Mouse (Mus musculus): ENCODE measurements around the gene Hap1. TPM values are rescaled to one million over a fixed set of nuclear protein-coding genes. Genes with fewer than 3 reads are reported as not detected.
A peak's percentile ranks its signal among the peaks of the same experiment; 100 is the strongest.
"Not testable (repeated sequence)": the region's sequence is repeated elsewhere in the genome, so short reads cannot be mapped to it uniquely, and the experiment has no call there.

The Hap1 gene
- total RNA-seq, 2 experiments from 2014 or later: 169 to 174 TPM

GRCm38 (mm10) chr11:100317826-100318380 lies 38.0 kb downstream of the Hap1 start:
- no peak overlapping the region for H3K4me3 ChIP-seq
- no peak for DNase-seq (ENCODE audit: low spot score in 2 of 2)
- H3K27ac ChIP-seq: no peak overlapping the region
- no peak for TF ChIP-seq CTCF (conservative IDR thresholded peaks at IDR 0.05)

- H3K4me3 ChIP-seq: no peak overlapping the region
- no peak overlapping the region for H3K27ac ChIP-seq
- TF ChIP-seq CTCF (conservative IDR thresholded peaks at IDR 0.05): no peak
- no peak for DNase-seq (ENCODE audit: low spot score in 2 of 2)
These were observed 40.5 kb downstream of the Hap1 start for GRCm38 (mm10) chr11:100315439-100315838.

- TF ChIP-seq CTCF (conservative IDR thresholded peaks at IDR 0.05): no peak
- DNase-seq (ENCODE audit: low spot score in 2 of 2): no peak
- H3K4me3 ChIP-seq: no peak overlapping the region
- peak overlapping the region; percentile 91 for H3K27ac ChIP-seq
These were observed 42.5 kb downstream of the Hap1 start for GRCm38 (mm10) chr11:100313424-100313823.

GRCm38 (mm10) chr11:100312096-100312679 lies 43.7 kb downstream of the Hap1 start:
- Histone ChIP-seq H3K27ac (peak overlapping the region; percentile 91), H3K4me3 (no peak overlapping the region)
- peak; percentile 33 for TF ChIP-seq CTCF (conservative IDR thresholded peaks at IDR 0.05)
- peak; percentile 57 to 73 for DNase-seq (ENCODE audit: low spot score in 2 of 2)

GRCm38 (mm10) chr11:100311656-100312055 lies 44.3 kb downstream of the Hap1 start:
- no peak for TF ChIP-seq CTCF (conservative IDR thresholded peaks at IDR 0.05)
- DNase-seq (ENCODE audit: low spot score in 2 of 2): no peak
- Histone ChIP-seq H3K27ac (peak overlapping the region; percentile 91), H3K4me3 (no peak overlapping the region)

- TF ChIP-seq CTCF (conservative IDR thresholded peaks at IDR 0.05): 0 out of 2 replicates have a peak, but pooled peaks have one; percentile 8
- H3K27ac ChIP-seq; H3K4me3 ChIP-seq; DNase-seq (ENCODE audit: low spot score in 2 of 2): not testable (repeated sequence)
These were observed 47.3 kb downstream of the Hap1 start for GRCm38 (mm10) chr11:100308672-100309071.

- Histone ChIP-seq H3K27ac (no peak overlapping the region), H3K4me3 (no peak overlapping the region)
- no peak for TF ChIP-seq CTCF (conservative IDR thresholded peaks at IDR 0.05)
- DNase-seq (ENCODE audit: low spot score in 2 of 2): no peak
These were observed 48.0 kb downstream of the Hap1 start for GRCm38 (mm10) chr11:100307900-100308299.

- DNase-seq (ENCODE audit: low spot score in 2 of 2): no peak
- H3K4me3 ChIP-seq: no peak overlapping the region
- TF ChIP-seq CTCF (conservative IDR thresholded peaks at IDR 0.05): no peak
- no peak overlapping the region for H3K27ac ChIP-seq
These were observed 54.6 kb downstream of the Hap1 start for GRCm38 (mm10) chr11:100301292-100301691.

GRCm38 (mm10) chr11:100300293-100300692 lies 55.6 kb downstream of the Hap1 start:
- peak; percentile 96 for TF ChIP-seq CTCF (conservative IDR thresholded peaks at IDR 0.05)
- Histone ChIP-seq H3K4me3 (no peak overlapping the region), H3K27ac (no peak overlapping the region)
- DNase-seq (ENCODE audit: low spot score in 2 of 2): peak in 1 of 2 experiments; percentile 72

- peak; percentile 77 for TF ChIP-seq CTCF (conservative IDR thresholded peaks at IDR 0.05)
- peak; percentile 71 to 86 for DNase-seq (ENCODE audit: low spot score in 2 of 2)
- peak overlapping the region; percentile 26; the same call in 1 of the 2 replicates for H3K4me3 ChIP-seq
- H3K27ac ChIP-seq: no peak overlapping the region
These were observed 57.5 kb downstream of the Hap1 start for GRCm38 (mm10) chr11:100298274-100299036.

GRCm38 (mm10) chr11:100297801-100298200 lies 58.1 kb downstream of the Hap1 start:
- peak; percentile 66 for TF ChIP-seq CTCF (conservative IDR thresholded peaks at IDR 0.05)
- H3K4me3 ChIP-seq: peak overlapping the region; percentile 26; the same call in 1 of the 2 replicates

More at GRCm38 (mm10) chr11:100297801-100298200, 58.1 kb downstream of the Hap1 start:
- no peak overlapping the region for H3K27ac ChIP-seq
- DNase-seq (ENCODE audit: low spot score in 2 of 2): no peak

Other genes with a start within 250 kb of the Hap1 start
- not detected for gene Krt13, start 234.6 kb downstream of the Hap1 start, total RNA-seq (2021)
- under 1 TPM in 1 of 2 experiments, not detected in 1; 0.77 TPM for gene Krt15, start 220.2 kb downstream of the Hap1 start, total RNA-seq (2021)
- gene Krt19, start 207.5 kb downstream of the Hap1 start, total RNA-seq (2021): not detected
- 1 to 10 TPM; 3.6 to 3.7 TPM for gene Krt9, start 162.9 kb downstream of the Hap1 start, total RNA-seq (2021)
- gene Krt14, start 148.6 kb downstream of the Hap1 start, total RNA-seq (2021): not detected
- not detected for gene Krt16, start 107.2 kb downstream of the Hap1 start, total RNA-seq (2021)
- gene Krt17, start 95.1 kb downstream of the Hap1 start, total RNA-seq (2021): not detected
- gene Krt42, start 86.3 kb downstream of the Hap1 start, total RNA-seq (2021): not detected
- 100 to 1,000 TPM; 713 to 750 TPM for gene Eif1, start 36.2 kb downstream of the Hap1 start, total RNA-seq (2021)
- not detected for gene Gast, start 21.7 kb downstream of the Hap1 start, total RNA-seq (2021)
- gene Jup, start 41.6 kb upstream of the Hap1 start, total RNA-seq (2021): 10 to 100 TPM; 34.1 to 35.6 TPM
- 1 to 10 TPM; 9.4 to 9.5 TPM for gene P3h4, start 58.7 kb upstream of the Hap1 start, total RNA-seq (2021)
- 1 to 10 TPM; 4.4 to 5.8 TPM for gene Fkbp10, start 59.6 kb upstream of the Hap1 start, total RNA-seq (2021)
- gene Nt5c3b, start 85.7 kb upstream of the Hap1 start, total RNA-seq (2021): 10 to 100 TPM; 58.4 to 58.7 TPM
- 1 to 10 TPM in 1 of 2 experiments, under 1 TPM in 1; 0.64 to 1.4 TPM for gene Klhl10, start 85.8 kb upstream of the Hap1 start, total RNA-seq (2021)
- gene Klhl11, start 116.6 kb upstream of the Hap1 start, total RNA-seq (2021): 100 to 1,000 TPM; 119 to 121 TPM
- gene Acly, start 171.9 kb upstream of the Hap1 start, total RNA-seq (2021): 100 to 1,000 TPM; 103 to 117 TPM
- 1 to 10 TPM; 1.3 to 1.7 TPM for gene Ttc25, start 189.5 kb upstream of the Hap1 start, total RNA-seq (2021)
- 100 to 1,000 TPM; 168 to 183 TPM for gene Cnp, start 218.8 kb upstream of the Hap1 start, total RNA-seq (2021)